Mouse (Mus musculus) c-Kit-positive CD71-positive TER-119-positive erythroid progenitor cells, embryonic 14.5 days (primary cell): ENCODE results near the gene Stag1.
A peak's percentile ranks its signal among the peaks of the same experiment; 100 is the strongest.

Experiments
- DNase-seq: peaks from one replicate; pipeline ENCODE4 v3.0.0-alpha.2; 2013; ENCODE audit warnings: low spot score

Stag1 gene

GRCm38 (mm10) chr9:100962903-100963427 lies 365.4 kb downstream of the Stag1 start:
- peak; percentile 75 for DNase-seq

DNA sequence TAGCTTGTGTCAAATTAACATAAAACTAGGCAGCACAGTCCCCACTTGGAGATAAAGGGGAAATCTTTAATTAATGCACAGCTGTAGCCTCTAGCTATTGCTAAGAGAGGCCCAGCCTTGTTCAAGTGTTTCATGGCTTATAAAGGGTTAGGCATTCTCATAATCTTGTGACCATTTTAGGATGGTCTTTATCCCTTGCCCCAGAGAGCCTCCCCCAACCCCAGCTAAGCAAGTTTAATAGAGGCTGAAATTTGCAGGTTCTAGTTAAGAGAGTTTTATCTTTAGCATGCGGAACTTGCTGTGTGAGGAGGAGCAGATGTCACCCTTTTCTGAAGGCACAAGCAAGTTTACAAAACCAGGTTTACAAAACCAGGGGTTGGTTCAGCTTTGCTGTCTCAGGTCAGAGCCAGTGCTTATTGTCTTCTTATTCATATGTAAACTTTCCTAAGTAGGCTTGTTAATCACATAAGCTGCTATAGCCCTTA lies 365.9 kb downstream of the Stag1 start:
- DNase-seq, result peak; percentile 22

GRCm38 (mm10) chr9:100964106-100964505 lies 366.5 kb downstream of the Stag1 start:
- no peak for DNase-seq

DNA sequence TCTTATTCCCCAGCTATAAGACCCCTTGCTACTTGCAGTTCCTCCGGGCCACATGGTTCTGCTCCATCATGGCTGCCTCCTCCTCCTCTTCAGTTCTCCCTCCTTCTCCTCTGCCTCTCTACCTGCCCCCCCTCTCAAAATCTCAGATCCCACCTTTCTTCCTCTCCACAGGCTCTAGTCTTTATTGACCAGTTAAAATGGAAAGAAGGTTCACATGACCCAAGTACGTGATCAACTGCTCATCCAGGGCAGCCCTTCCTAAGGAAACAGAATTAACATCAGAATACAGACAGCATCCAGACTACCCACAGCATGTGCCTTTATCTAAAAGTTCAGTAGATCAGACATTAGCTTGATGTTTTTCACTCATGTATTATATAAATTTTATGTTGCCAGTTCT lies 371.9 kb downstream of the Stag1 start:
- no peak for DNase-seq

DNA sequence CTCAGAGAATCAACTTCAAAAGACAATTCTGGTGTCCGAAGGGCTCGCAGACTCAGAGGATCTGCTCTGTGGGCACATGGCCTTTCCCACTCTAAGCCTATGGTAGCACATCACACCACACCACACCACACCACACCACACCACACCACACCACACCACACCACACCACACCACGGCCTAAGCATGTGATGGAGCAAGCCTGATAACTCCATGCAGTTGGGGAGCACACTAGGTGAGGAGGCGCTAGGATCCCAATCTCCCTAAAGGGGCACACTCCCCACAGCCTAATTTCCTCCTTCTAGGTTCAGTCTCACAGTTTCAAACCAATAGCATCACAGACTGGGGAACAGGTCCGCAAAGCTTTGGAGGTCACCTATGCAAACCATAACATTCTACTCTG lies 381.1 kb downstream of the Stag1 start:
- no peak for DNase-seq

GRCm38 (mm10) chr9:100979260-100979659 lies 381.7 kb downstream of the Stag1 start:
- DNase-seq, result no peak

GRCm38 (mm10) chr9:100982786-100983185 lies 385.2 kb downstream of the Stag1 start:
- DNase-seq, result no peak

- DNase-seq, result no peak
Measured at GRCm38 (mm10) chr9:100984381-100985310, 387.0 kb downstream of the Stag1 start.

- DNase-seq, result no peak
Measured at GRCm38 (mm10) chr9:100987006-100987405, 389.4 kb downstream of the Stag1 start.

GRCm38 (mm10) chr9:100987850-100988249 lies 390.3 kb downstream of the Stag1 start:
- DNase-seq, result no peak

DNA sequence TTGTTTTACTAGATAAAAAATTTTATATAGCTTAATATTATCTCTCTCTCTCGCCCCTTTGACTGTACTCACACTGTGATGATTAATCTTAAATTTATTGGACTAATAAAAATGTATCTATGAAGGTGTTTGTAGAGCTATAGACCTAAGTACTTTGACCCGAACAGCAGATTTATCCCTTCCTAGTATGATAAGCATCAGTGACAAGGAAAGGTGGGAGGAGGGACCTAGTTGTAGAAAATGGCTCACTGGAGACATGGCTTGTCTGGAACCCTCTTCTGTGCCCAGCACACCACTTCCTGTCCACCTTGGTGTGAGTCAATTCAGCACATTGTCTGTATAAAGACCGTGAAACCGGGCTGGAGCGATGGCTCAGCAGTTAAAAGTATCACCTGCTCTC lies 393.0 kb downstream of the Stag1 start:
- no peak for DNase-seq

DNA sequence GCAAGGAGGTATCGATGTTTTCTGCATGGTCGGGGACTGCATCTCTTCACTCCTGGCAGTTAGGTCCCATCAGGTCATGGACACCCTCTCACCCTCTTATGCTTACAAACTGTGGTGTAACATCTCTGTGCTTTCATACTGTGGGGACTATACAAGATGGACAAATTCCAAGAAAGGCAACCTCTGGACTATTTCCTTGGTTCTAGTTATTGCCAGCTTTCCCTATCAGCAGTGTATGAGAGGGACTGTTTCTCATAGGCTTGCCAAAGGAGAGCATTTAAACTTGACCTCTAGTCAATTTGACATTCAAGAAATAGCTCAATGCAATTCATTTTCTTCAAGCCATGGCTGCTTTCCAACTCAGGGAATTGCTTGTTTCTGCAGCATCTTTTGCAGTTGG lies 393.7 kb downstream of the Stag1 start:
- DNase-seq, result no peak

- no peak for DNase-seq
Measured at GRCm38 (mm10) chr9:100992191-100992590, 394.6 kb downstream of the Stag1 start.

DNA sequence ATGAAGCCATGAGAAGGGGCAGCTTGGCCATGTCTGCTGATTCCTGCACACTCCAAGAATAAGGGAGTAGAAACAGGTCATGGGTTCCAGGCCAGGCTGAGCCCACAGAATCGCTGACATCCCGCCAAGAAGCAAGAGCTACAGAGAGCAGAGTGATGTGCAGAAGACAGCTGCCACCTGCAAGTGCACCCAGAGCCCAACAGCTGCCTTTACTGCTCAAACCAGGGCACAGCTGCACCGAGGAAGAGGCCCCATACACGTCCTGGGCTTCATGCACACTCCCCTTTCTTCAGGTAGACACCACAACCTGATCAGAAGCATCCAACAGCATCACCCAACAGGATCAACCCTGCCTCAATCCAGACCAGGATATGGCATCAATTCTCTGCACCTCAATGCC lies 396.3 kb downstream of the Stag1 start:
- DNase-seq, result no peak

DNA sequence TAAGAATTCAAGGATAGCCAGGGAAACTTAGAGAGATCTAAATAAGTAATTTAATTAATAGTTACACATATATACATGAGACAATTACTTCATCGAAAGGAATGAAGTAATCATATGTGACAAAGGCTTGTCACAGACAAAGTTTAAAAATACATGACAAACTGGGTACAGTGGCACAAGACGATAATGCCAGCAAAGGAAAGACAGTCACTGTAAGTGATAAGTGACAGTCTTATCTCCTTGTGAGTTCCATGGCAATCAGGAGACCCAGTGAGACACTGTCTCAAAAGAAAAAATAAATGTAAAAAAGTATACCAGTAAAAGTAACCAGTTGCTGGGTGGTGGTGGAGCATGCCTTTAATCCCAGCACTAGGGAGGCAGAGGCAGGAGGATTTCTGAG lies 399.5 kb downstream of the Stag1 start:
- no peak for DNase-seq

DNA sequence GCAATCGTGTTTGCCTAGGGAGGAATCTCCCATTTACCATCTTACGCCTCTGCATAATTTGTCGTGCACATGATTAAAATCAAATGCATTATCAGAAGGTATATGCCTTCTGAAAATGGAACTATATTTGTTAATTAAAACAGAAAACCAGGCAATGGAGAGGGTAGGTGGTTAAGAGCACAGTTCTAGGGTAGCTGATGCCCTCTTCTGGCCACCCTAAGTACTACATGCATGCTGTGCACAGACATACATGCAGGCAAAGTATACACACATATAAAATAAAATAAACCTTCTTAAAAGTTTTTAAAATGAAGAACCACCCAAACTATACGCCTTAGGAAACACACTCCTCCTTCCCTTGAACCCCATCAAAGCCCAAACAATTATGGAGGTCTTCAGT lies 404.5 kb downstream of the Stag1 start:
- DNase-seq, result peak; percentile 50

DNA sequence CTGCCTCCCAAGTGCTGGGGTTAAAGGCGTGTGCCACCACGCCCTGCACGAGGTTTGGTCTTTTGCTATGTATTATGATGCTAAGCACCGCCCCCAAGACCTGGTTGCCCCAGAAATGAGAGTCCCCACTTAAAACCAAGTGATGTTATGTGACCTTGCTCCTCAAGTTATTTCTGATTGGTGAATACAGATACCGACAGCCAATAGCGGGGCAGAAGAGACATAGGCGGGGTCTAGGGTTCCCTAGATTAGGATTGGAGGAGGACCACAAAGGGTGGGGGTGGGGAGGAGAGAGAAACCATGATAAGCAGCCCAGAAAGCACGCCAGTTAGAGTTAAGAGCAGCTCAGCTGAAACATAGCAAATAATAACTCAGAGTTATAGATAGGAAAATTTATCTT lies 405.2 kb downstream of the Stag1 start:
- no peak for DNase-seq

DNA sequence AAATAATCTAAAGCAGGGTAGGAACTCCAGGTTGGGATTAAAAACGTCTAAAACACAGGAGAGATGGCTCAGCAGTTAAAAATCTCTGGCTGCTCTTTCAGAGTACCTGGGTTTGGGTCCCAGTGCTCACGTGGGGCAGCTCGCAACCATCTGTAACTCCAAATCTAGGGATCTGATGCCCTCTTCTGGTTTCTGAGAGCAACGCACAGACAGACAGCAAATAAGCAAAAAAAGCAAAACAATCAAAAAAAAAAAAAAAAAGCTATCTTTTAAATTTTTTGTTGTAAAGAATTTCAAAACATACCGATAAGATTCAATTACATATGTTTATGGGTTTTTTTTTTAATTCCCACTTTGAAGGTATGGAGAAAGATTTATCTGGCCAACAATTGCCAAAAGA lies 405.7 kb downstream of the Stag1 start:
- DNase-seq, result no peak

GRCm38 (mm10) chr9:101005866-101006265 lies 408.3 kb downstream of the Stag1 start:
- no peak for DNase-seq
